Mouse (Mus musculus) lung, postnatal 10 days (tissue): ENCODE results near the gene Dgkh.

Experiments used
- DNase-seq: peaks from one replicate; pipeline ENCODE4 v3.0.0; 2021

The Dgkh gene

GRCm38 (mm10) chr14:78669986-78670385, 62.6 kb downstream of the Dgkh start:
- peak; percentile 41 for DNase-seq

GRCm38 (mm10) chr14:78668291-78668690, 64.3 kb downstream of the Dgkh start:
- peak; percentile 88 for DNase-seq

- DNase-seq = no peak
Observed at GRCm38 (mm10) chr14:78667763-78668162, 64.8 kb downstream of the Dgkh start.

- peak; percentile 23 for DNase-seq
Observed at GRCm38 (mm10) chr14:78662641-78663040, 69.9 kb downstream of the Dgkh start.

- DNase-seq = no peak
Observed at GRCm38 (mm10) chr14:78661462-78661861, 71.1 kb downstream of the Dgkh start.

- DNase-seq = no peak
Observed at GRCm38 (mm10) chr14:78658697-78659096, 73.9 kb downstream of the Dgkh start.

- no peak for DNase-seq
Observed at GRCm38 (mm10) chr14:78656832-78657626, 75.5 kb downstream of the Dgkh start.

GRCm38 (mm10) chr14:78654939-78655556, 77.5 kb downstream of the Dgkh start:
- no peak for DNase-seq

- DNase-seq = no peak
Observed at GRCm38 (mm10) chr14:78654196-78654595, 78.4 kb downstream of the Dgkh start.

GRCm38 (mm10) chr14:78653333-78653732, 79.2 kb downstream of the Dgkh start:
- DNase-seq = no peak

GRCm38 (mm10) chr14:78651696-78652095, 80.9 kb downstream of the Dgkh start:
- DNase-seq = no peak

GRCm38 (mm10) chr14:78650379-78651095, 82.0 kb downstream of the Dgkh start:
- DNase-seq = no peak

GRCm38 (mm10) chr14:78649525-78650274, 82.9 kb downstream of the Dgkh start:
- no peak for DNase-seq

- DNase-seq = peak; percentile 54
Observed at GRCm38 (mm10) chr14:78645622-78646021, 87.0 kb downstream of the Dgkh start.

- no peak for DNase-seq
Observed at GRCm38 (mm10) chr14:78641314-78641713, 91.3 kb downstream of the Dgkh start.

GRCm38 (mm10) chr14:78639691-78640090, 92.9 kb downstream of the Dgkh start:
- no peak for DNase-seq

GRCm38 (mm10) chr14:78635612-78636400, 96.8 kb downstream of the Dgkh start:
- DNase-seq = peak; percentile 25

- DNase-seq = no peak
Observed at GRCm38 (mm10) chr14:78632747-78633146, 99.8 kb downstream of the Dgkh start.

GRCm38 (mm10) chr14:78630923-78631875, 101.4 kb downstream of the Dgkh start:
- DNase-seq = no peak

- peak; percentile 45 for DNase-seq
Observed at GRCm38 (mm10) chr14:78627516-78628275, 104.9 kb downstream of the Dgkh start.
